Mouse (Mus musculus): ENCODE results near the gene Dpm3. TPM values are rescaled to one million over a fixed set of nuclear protein-coding genes. Genes with fewer than 3 reads are reported as not detected.

The Dpm3 gene
- polyA plus RNA-seq, 1 experiment: 431 TPM

GRCm38 (mm10) chr3:89243609-89244008 is 15.5 kb upstream of the Dpm3 start:
- DNase-seq: peak; percentile 68
- Histone ChIP-seq H3K4me1 (ENCODE audit: control insufficient read depth, insufficient read depth, low read length) (peaks cover 18% of the 10 kb centered on the region), H3K27ac (ENCODE audit: insufficient read depth, low read depth, low read length) (no peak overlapping the region), H3K36me3 (ENCODE audit: control insufficient read depth, insufficient read depth, low read length) (no peaks in the 10 kb centered on the region), H3K27me3 (replicated peaks; ENCODE audit: control insufficient read depth, insufficient read depth, low read length) (no peaks in the 10 kb centered on the region), H3K4me3 (ENCODE audit: insufficient read depth, low read depth, low read length) (no peak overlapping the region)
- TF ChIP-seq POLR2A (IDR thresholded peaks at IDR 0.05; ENCODE audit: low read depth, low read length): no peak
- no peak; the same call in 1 of the 2 replicates for TF ChIP-seq CTCF (conservative IDR thresholded peaks at IDR 0.05; ENCODE audit: insufficient read depth, insufficient read length, low read depth, low read length)
- WGBS: 33% methylated on average over 14 of the region's 14 CpGs

GRCm38 (mm10) chr3:89244158-89244981 is 14.8 kb upstream of the Dpm3 start:
- H3K36me3 ChIP-seq (ENCODE audit: control insufficient read depth, insufficient read depth, low read length): no peaks in the 10 kb centered on the region
- 24% methylated on average over 25 of the region's 25 CpGs for WGBS
- TF ChIP-seq POLR2A (IDR thresholded peaks at IDR 0.05; ENCODE audit: low read depth, low read length) (no peak), CTCF (conservative IDR thresholded peaks at IDR 0.05; ENCODE audit: insufficient read depth, insufficient read length, low read depth, low read length) (peak; percentile 32; the same call in 1 of the 2 replicates)
- H3K4me3 ChIP-seq (ENCODE audit: insufficient read depth, low read depth, low read length): peak overlapping the region; percentile 34
- H3K27ac ChIP-seq (ENCODE audit: insufficient read depth, low read depth, low read length): no peak overlapping the region
- H3K27me3 ChIP-seq (replicated peaks; ENCODE audit: control insufficient read depth, insufficient read depth, low read length): no peaks in the 10 kb centered on the region
- peak; percentile 72 for DNase-seq
- H3K4me1 ChIP-seq (ENCODE audit: control insufficient read depth, insufficient read depth, low read length): peaks cover 18% of the 10 kb centered on the region

GRCm38 (mm10) chr3:89244982-89245687 is 14.0 kb upstream of the Dpm3 start:
- WGBS: 3% methylated on average over 20 of the region's 26 CpGs
- TF ChIP-seq POLR2A (IDR thresholded peaks at IDR 0.05; ENCODE audit: low read depth, low read length) (no peak), CTCF (conservative IDR thresholded peaks at IDR 0.05; ENCODE audit: insufficient read depth, insufficient read length, low read depth, low read length) (no peak)
- Histone ChIP-seq H3K36me3 (ENCODE audit: control insufficient read depth, insufficient read depth, low read length) (no peaks in the 10 kb centered on the region), H3K4me1 (ENCODE audit: control insufficient read depth, insufficient read depth, low read length) (peaks cover 18% of the 10 kb centered on the region), H3K27me3 (replicated peaks; ENCODE audit: control insufficient read depth, insufficient read depth, low read length) (no peaks in the 10 kb centered on the region), H3K27ac (ENCODE audit: insufficient read depth, low read depth, low read length) (no peak overlapping the region), H3K4me3 (ENCODE audit: insufficient read depth, low read depth, low read length) (peak overlapping the region; percentile 64)
- DNase-seq: no peak

GRCm38 (mm10) chr3:89245688-89246171 is 13.4 kb upstream of the Dpm3 start, which contains the start of gene Krtcap2:
Krtcap2 (plus strand) TSS chr3:89245966.
- Histone ChIP-seq H3K4me3 (ENCODE audit: insufficient read depth, low read depth, low read length) (peak within 1 kb of the TSS; percentile 64), H3K27me3 (replicated peaks; ENCODE audit: control insufficient read depth, insufficient read depth, low read length) (no peaks in the 10 kb centered on the region), H3K27ac (ENCODE audit: insufficient read depth, low read depth, low read length) (peak within 1 kb of the TSS; percentile 18; the same call in 1 of the 2 replicates), H3K36me3 (ENCODE audit: control insufficient read depth, insufficient read depth, low read length) (no peaks in the 10 kb centered on the region), H3K4me1 (ENCODE audit: control insufficient read depth, insufficient read depth, low read length) (peaks cover 20% of the 10 kb centered on the region)
- TF ChIP-seq POLR2A (IDR thresholded peaks at IDR 0.05; ENCODE audit: low read depth, low read length) (no peak), CTCF (conservative IDR thresholded peaks at IDR 0.05; ENCODE audit: insufficient read depth, insufficient read length, low read depth, low read length) (no peak)
- 5% methylated on average over 20 of the region's 20 CpGs for WGBS
- DNase-seq: peak; percentile 24

- peak within 1 kb of the TSS; percentile 18; the same call in 1 of the 2 replicates for H3K27ac ChIP-seq (ENCODE audit: insufficient read depth, low read depth, low read length)
- DNase-seq: peak; percentile 93
- H3K36me3 ChIP-seq (ENCODE audit: control insufficient read depth, insufficient read depth, low read length): no peaks in the 10 kb centered on the region
- WGBS: under 1% methylated on average over 42 of the region's 42 CpGs
- no peaks in the 10 kb centered on the region for H3K27me3 ChIP-seq (replicated peaks; ENCODE audit: control insufficient read depth, insufficient read depth, low read length)
- H3K4me1 ChIP-seq (ENCODE audit: control insufficient read depth, insufficient read depth, low read length): peaks cover 24% of the 10 kb centered on the region
- peak within 1 kb of the TSS; percentile 64 for H3K4me3 ChIP-seq (ENCODE audit: insufficient read depth, low read depth, low read length)
- TF ChIP-seq POLR2A (IDR thresholded peaks at IDR 0.05; ENCODE audit: low read depth, low read length) (no peak), CTCF (conservative IDR thresholded peaks at IDR 0.05; ENCODE audit: insufficient read depth, insufficient read length, low read depth, low read length) (peak; percentile 99; the same call in 1 of the 2 replicates)
Measured at GRCm38 (mm10) chr3:89246261-89247100, 12.7 kb upstream of the Dpm3 start, which contains the start of gene Trim46. Trim46 (minus strand) TSS chr3:89246309.

- Histone ChIP-seq H3K27ac (ENCODE audit: insufficient read depth, low read depth, low read length) (no peak overlapping the region), H3K36me3 (ENCODE audit: control insufficient read depth, insufficient read depth, low read length) (no peaks in the 10 kb centered on the region), H3K4me1 (ENCODE audit: control insufficient read depth, insufficient read depth, low read length) (peaks cover 24% of the 10 kb centered on the region), H3K4me3 (ENCODE audit: insufficient read depth, low read depth, low read length) (no peak overlapping the region), H3K27me3 (replicated peaks; ENCODE audit: control insufficient read depth, insufficient read depth, low read length) (no peaks in the 10 kb centered on the region)
- TF ChIP-seq POLR2A (IDR thresholded peaks at IDR 0.05; ENCODE audit: low read depth, low read length) (no peak), CTCF (conservative IDR thresholded peaks at IDR 0.05; ENCODE audit: insufficient read depth, insufficient read length, low read depth, low read length) (no peak)
- 82% methylated on average over 4 of the region's 4 CpGs for whole genome bisulfite sequencing
- no peak for DNase-seq
Measured at GRCm38 (mm10) chr3:89247466-89247865, 11.7 kb upstream of the Dpm3 start.

Data from kidney, adult 2 months (tissue).